Mouse (Mus musculus): ENCODE results near the gene Ttll4. TPM values are rescaled to one million over a fixed set of nuclear protein-coding genes. Genes with fewer than 3 reads are reported as not detected.

The Ttll4 gene
- total and polyA plus RNA-seq, 2 experiments = 8.6 to 9.1 TPM

GRCm38 (mm10) chr1:74712461-74713098 is 51.0 kb downstream of the Ttll4 start:
- Histone ChIP-seq H3K79me2 (ENCODE audit: control insufficient read depth, insufficient read depth, low read length) (peaks cover 18% of the 10 kb centered on the region), H3K4me1 (ENCODE audit: control insufficient read depth, insufficient read depth, low read length) (peaks cover 8% of the 10 kb centered on the region; the same call in 1 of the 2 replicates), H3K27ac (replicated peaks; ENCODE audit: insufficient read depth, low read depth, low read length) (peak overlapping the region; percentile 86), H3K27me3 (ENCODE audit: control insufficient read depth, insufficient read depth, low read length) (no peaks in the 10 kb centered on the region), H3K36me3 (ENCODE audit: control insufficient read depth, insufficient read depth, low read length) (0 out of 2 replicates have a peak, but pooled peaks cover 1% of the 10 kb centered on the region), H3K9ac (ENCODE audit: low read depth, low read length) (peak overlapping the region; percentile 18; the same call in 1 of the 2 replicates), H3K4me3 (ENCODE audit: insufficient read depth, low read depth, low read length) (peak overlapping the region; percentile 85)
- peak; percentile 97 for DNase-seq (ENCODE audit: extremely low read depth, low read depth, low spot score)
- TF ChIP-seq CTCF (IDR thresholded peaks at IDR 0.05; ENCODE audit: low read depth, low read length) (no peak), POLR2A (IDR thresholded peaks at IDR 0.05; ENCODE audit: extremely low read depth, insufficient read depth, low read length) (no peak)
- whole genome bisulfite sequencing = 17% methylated on average over 5 of the region's 5 CpGs

- under 1% methylated on average over 35 of the region's 35 CpGs for WGBS
- DNase-seq (ENCODE audit: extremely low read depth, low read depth, low spot score) = peak; percentile 94
Observed at GRCm38 (mm10) chr1:74713099-74713858, 51.7 kb downstream of the Ttll4 start, which contains the start of gene Cyp27a1. Gene Cyp27a1 (plus strand): TSS chr1:74713574.

GRCm38 (mm10) chr1:74713859-74714730 is 52.5 kb downstream of the Ttll4 start:
- Histone ChIP-seq H3K79me2 (ENCODE audit: control insufficient read depth, insufficient read depth, low read length) (peaks cover 18% of the 10 kb centered on the region), H3K4me1 (ENCODE audit: control insufficient read depth, insufficient read depth, low read length) (peaks cover 17% of the 10 kb centered on the region), H3K36me3 (ENCODE audit: control insufficient read depth, insufficient read depth, low read length) (0 out of 2 replicates have a peak, but pooled peaks cover 1% of the 10 kb centered on the region), H3K27me3 (ENCODE audit: control insufficient read depth, insufficient read depth, low read length) (no peaks in the 10 kb centered on the region), H3K9ac (ENCODE audit: low read depth, low read length) (peak overlapping the region; percentile 91), H3K27ac (replicated peaks; ENCODE audit: insufficient read depth, low read depth, low read length) (peak overlapping the region; percentile 86), H3K4me3 (ENCODE audit: insufficient read depth, low read depth, low read length) (peak overlapping the region; percentile 85)
- no peak for TF ChIP-seq POLR2A (IDR thresholded peaks at IDR 0.05; ENCODE audit: extremely low read depth, insufficient read depth, low read length)
- no peak for TF ChIP-seq CTCF (IDR thresholded peaks at IDR 0.05; ENCODE audit: low read depth, low read length)
- WGBS = 5% methylated on average over 12 of the region's 12 CpGs
- peak; percentile 68 for DNase-seq (ENCODE audit: extremely low read depth, low read depth, low spot score)

More at GRCm38 (mm10) chr1:74713099-74713858, 51.7 kb downstream of the Ttll4 start, which contains the start of gene Cyp27a1:
- Histone ChIP-seq H3K36me3 (ENCODE audit: control insufficient read depth, insufficient read depth, low read length) (0 out of 2 replicates have a peak, but pooled peaks cover 1% of the 10 kb centered on the region), H3K79me2 (ENCODE audit: control insufficient read depth, insufficient read depth, low read length) (peaks cover 18% of the 10 kb centered on the region), H3K4me1 (ENCODE audit: control insufficient read depth, insufficient read depth, low read length) (peaks cover 10% of the 10 kb centered on the region), H3K27me3 (ENCODE audit: control insufficient read depth, insufficient read depth, low read length) (no peaks in the 10 kb centered on the region), H3K9ac (ENCODE audit: low read depth, low read length) (peak within 1 kb of the TSS; percentile 91), H3K27ac (replicated peaks; ENCODE audit: insufficient read depth, low read depth, low read length) (peak within 1 kb of the TSS; percentile 86), H3K4me3 (ENCODE audit: insufficient read depth, low read depth, low read length) (peak within 1 kb of the TSS; percentile 85)
- TF ChIP-seq CTCF (IDR thresholded peaks at IDR 0.05; ENCODE audit: low read depth, low read length) (peak; percentile 35), POLR2A (IDR thresholded peaks at IDR 0.05; ENCODE audit: extremely low read depth, insufficient read depth, low read length) (peak; percentile 93)

- WGBS = 4% methylated on average over 2 of the region's 2 CpGs
- peak overlapping the region; percentile 85 for H3K4me3 ChIP-seq (ENCODE audit: insufficient read depth, low read depth, low read length)
- H3K9ac ChIP-seq (ENCODE audit: low read depth, low read length) = peak overlapping the region; percentile 91
- H3K36me3 ChIP-seq (ENCODE audit: control insufficient read depth, insufficient read depth, low read length) = peaks cover 1% of the 10 kb centered on the region; the same call in 1 of the 2 replicates
- peak overlapping the region; percentile 86 for H3K27ac ChIP-seq (replicated peaks; ENCODE audit: insufficient read depth, low read depth, low read length)
- peaks cover 18% of the 10 kb centered on the region for H3K79me2 ChIP-seq (ENCODE audit: control insufficient read depth, insufficient read depth, low read length)
- DNase-seq (ENCODE audit: extremely low read depth, low read depth, low spot score) = no peak
- H3K27me3 ChIP-seq (ENCODE audit: control insufficient read depth, insufficient read depth, low read length) = no peaks in the 10 kb centered on the region
- TF ChIP-seq POLR2A (IDR thresholded peaks at IDR 0.05; ENCODE audit: extremely low read depth, insufficient read depth, low read length) (no peak), CTCF (IDR thresholded peaks at IDR 0.05; ENCODE audit: low read depth, low read length) (no peak)
- peaks cover 18% of the 10 kb centered on the region for H3K4me1 ChIP-seq (ENCODE audit: control insufficient read depth, insufficient read depth, low read length)
Observed at GRCm38 (mm10) chr1:74714967-74715366, 53.4 kb downstream of the Ttll4 start.

- WGBS = 41% methylated on average over 5 of the region's 5 CpGs
- Histone ChIP-seq H3K4me1 (ENCODE audit: control insufficient read depth, insufficient read depth, low read length) (peaks cover 18% of the 10 kb centered on the region), H3K36me3 (ENCODE audit: control insufficient read depth, insufficient read depth, low read length) (peaks cover 1% of the 10 kb centered on the region; the same call in 1 of the 2 replicates), H3K27ac (replicated peaks; ENCODE audit: insufficient read depth, low read depth, low read length) (peak overlapping the region; percentile 59), H3K4me3 (ENCODE audit: insufficient read depth, low read depth, low read length) (peak overlapping the region; percentile 85), H3K27me3 (ENCODE audit: control insufficient read depth, insufficient read depth, low read length) (no peaks in the 10 kb centered on the region), H3K9ac (ENCODE audit: low read depth, low read length) (peak overlapping the region; percentile 50), H3K79me2 (ENCODE audit: control insufficient read depth, insufficient read depth, low read length) (peaks cover 18% of the 10 kb centered on the region)
- no peak for DNase-seq (ENCODE audit: extremely low read depth, low read depth, low spot score)
- no peak for TF ChIP-seq CTCF (IDR thresholded peaks at IDR 0.05; ENCODE audit: low read depth, low read length)
- no peak for TF ChIP-seq POLR2A (IDR thresholded peaks at IDR 0.05; ENCODE audit: extremely low read depth, insufficient read depth, low read length)
Observed at GRCm38 (mm10) chr1:74715468-74715867, 53.9 kb downstream of the Ttll4 start.
